Mouse (Mus musculus) MEL (cell line): ENCODE data around the gene Hspg2.

ENCODE experiments used
- CTCF ChIP-seq, 3 experiments: IDR thresholded peaks in 2 of 3; conservative IDR thresholded peaks in 1 of 3; 2 replicates each; pipeline ENCODE4 v1.5.1; 2011 to 2012; ENCODE audit warnings: low read length in 3 of 3, low read depth in 2 of 3, mild to moderate bottlenecking in 2 of 3, improper control_type of control experiment in 1 of 3, inconsistent platforms in 1 of 3, mixed read lengths in 1 of 3, moderate library complexity in 1 of 3; ENCODE audit not compliant: control insufficient read depth in 1 of 3, insufficient read depth in 1 of 3, poor library complexity in 1 of 3, severe bottlenecking in 1 of 3
- GATA1 ChIP-seq: IDR thresholded peaks from 2 replicates; pipeline ENCODE4 v1.6.1; 2011; ENCODE audit warnings: low read depth, low read length, improper control_type of control experiment
- MYC ChIP-seq: IDR thresholded peaks from 2 replicates; pipeline ENCODE4 v1.6.1; 2011; ENCODE audit warnings: low read depth, mild to moderate bottlenecking, low read length, improper control_type of control experiment, moderate library complexity
- ZNF384 ChIP-seq: IDR thresholded peaks from 2 replicates; pipeline ENCODE4 v1.6.1; 2012; ENCODE audit warnings: low read depth, mild to moderate bottlenecking, inconsistent platforms, low read length, improper control_type of control experiment

DNA sequence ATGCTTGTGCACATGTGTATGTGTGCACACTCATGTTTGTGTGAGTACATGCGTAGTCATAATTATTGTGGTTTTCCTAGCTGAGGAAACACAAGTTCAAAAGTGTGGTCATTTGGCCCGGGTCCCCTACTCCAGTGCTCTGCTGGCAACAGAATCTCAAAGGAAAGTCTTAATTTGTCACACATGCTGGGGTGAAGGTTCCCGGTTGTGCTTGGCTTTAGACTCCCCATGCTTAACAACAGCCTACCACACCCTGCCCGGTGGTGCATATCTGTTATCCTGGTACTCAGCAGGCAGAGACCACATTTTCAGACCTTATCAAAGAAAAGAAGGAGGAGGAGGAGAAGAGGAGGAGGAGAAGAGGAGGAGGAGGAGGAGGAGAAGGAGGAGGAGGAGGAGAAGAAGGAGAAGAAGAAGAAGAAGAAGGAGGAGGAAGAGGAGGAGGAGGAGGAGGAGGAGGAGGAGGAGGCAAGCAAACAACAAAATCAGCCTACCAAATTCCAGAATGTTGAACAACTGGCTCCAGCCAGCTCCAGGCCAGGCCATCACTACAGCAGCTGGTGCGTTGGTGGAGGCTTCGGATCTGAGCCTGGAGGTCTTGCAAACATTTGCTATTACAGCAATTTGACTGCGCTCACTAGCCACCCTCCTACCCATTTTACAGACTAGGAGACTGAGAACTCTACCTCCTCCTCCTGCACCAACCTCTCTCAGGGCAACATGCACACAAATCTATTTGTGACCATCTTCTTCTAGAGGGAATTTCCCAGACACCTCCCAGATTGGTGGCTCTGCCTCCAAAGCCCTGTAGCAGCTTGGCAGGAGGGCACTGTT is 21.0 kb upstream of the Hspg2 start:
- TF ChIP-seq MYC (no peak), CTCF (IDR thresholded peaks at IDR 0.05 in 2 of 3, conservative IDR thresholded peaks at IDR 0.05 in 1 of 3; ENCODE audit: control insufficient read depth in 1 of 3, insufficient read depth in 1 of 3, low read depth in 2 of 3, low read length in 3 of 3, poor library complexity in 1 of 3, severe bottlenecking in 1 of 3) (no peak), GATA1 (no peak), ZNF384 (no peak)
